Mouse (Mus musculus) ES-E14 (cell line): ENCODE measurements at regions not wholly inside any gene's neighbourhood (a gene's known extent, or its start where the extent isn't known, plus 50 kb on each side); places are given as distances from the start of the nearest gene placed in this dataset.

Experiments used
- ZC3H11A ChIP-seq: IDR thresholded peaks from 2 replicates; pipeline ENCODE4 v1.6.1; 2012; ENCODE audit warnings: low read depth, mild to moderate bottlenecking, inconsistent platforms, low read length, borderline replicate concordance
- ZNF384 ChIP-seq: IDR thresholded peaks from 2 replicates; pipeline ENCODE4 v1.6.1; 2012; ENCODE audit warnings: low read depth, low read length, inconsistent platforms

- TF ChIP-seq ZNF384 (no peak), ZC3H11A (no peak)
Measured at GRCm38 (mm10) chr8:89824586-89824985, 523.6 kb downstream of the Tox3 start.
